Mouse (Mus musculus) A20 (cell line): Measurements from ENCODE around the gene Mme.

ENCODE experiments used
- DNase-seq: peaks from one replicate; pipeline ENCODE4 v3.0.0-alpha.2; 2011; ENCODE audit warnings: low read depth, low spot score

The Mme gene

DNA sequence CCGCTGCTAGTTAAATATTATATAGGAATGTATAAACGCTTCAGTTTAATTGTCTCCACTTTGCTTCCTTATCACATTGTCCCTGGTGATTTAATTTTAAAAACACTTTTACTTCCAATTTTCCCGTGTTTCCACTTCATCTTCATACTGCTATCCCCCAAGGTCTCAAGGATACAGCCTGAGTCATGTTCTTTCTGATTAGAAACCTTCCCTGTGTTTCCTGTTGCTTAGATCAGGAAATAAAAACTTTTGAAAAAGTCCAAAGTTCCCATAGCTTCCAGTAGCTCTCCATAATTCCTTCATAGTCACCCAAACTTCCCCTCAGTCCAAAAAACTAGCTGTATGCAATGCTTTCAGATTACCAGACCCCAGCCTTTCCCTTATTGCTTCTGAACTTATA lies 109.4 kb downstream of the Mme start:
- no peak for DNase-seq

DNA sequence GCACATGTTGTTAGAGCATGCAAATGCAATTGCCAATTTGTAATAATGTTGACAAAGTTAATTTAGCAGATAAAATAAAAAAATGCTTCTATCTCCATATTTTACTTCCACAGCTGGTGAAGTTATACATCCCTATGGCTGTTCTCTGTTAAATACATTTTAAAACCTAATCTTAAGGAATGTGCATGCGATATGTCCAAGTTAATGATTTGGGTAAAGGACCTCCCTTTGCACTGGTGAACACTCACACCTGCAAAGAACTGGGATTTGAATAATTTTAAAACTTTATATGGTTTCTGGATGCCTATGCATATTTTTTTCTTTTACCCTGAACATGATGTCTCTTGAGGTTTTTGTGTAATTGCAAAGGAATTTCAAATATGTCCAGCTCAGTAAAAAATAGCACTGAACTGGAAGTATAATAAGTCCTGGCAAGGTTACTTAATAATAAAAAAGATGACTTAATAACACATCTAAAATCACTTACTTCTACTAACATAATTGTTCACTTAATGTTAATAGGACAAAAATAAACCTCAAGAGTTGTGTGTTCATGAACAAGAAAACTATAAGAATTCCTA lies 110.4 kb downstream of the Mme start:
- no peak for DNase-seq

GRCm38 (mm10) chr3:63359512-63359911 lies 118.2 kb downstream of the Mme start:
- DNase-seq = no peak

DNA sequence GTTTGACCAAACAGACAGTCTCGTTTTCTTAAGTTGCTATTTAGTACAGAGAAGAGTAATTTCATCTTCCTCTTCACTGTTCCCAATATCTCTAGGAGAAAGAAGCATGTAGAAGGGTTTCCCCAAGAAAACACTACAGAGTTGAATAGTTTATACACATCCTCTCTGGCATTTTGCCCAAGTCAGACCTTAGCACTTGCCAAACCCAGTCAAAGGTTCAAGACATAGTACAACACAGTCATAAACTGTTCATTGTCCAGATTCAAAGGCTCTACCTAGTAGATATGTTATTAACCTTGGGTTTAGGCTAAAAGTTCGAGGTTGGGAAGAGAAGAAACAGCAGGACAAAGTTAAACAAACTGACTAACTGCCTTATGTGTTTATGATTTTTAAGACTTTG lies 143.7 kb downstream of the Mme start:
- DNase-seq = no peak

GRCm38 (mm10) chr3:63390774-63391173 lies 149.4 kb downstream of the Mme start:
- DNase-seq = no peak

- DNase-seq = no peak
Observed at GRCm38 (mm10) chr3:63391348-63391747, 150.0 kb downstream of the Mme start.

GRCm38 (mm10) chr3:63394424-63394941 lies 153.1 kb downstream of the Mme start:
- no peak for DNase-seq

GRCm38 (mm10) chr3:63398171-63398570 lies 156.8 kb downstream of the Mme start:
- DNase-seq = no peak

DNA sequence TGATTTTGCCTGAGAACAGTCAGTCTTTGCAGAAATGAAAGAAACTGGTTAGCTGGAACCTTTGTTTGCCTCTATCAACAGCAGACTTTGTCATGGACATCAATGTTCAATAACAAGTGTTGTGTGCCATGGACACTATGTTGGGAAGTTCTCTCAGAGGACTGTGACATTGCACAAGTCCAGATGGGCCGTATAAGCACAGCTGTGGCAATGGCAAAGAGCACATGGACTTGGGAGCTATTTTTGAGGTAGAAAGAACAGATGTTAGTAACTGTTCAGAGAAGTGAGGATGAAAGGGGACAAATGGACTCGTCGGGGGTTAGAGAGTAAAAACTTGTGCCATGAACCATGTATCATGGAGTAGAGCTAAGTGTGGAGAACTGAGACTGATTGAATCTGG lies 165.1 kb downstream of the Mme start:
- DNase-seq = no peak

DNA sequence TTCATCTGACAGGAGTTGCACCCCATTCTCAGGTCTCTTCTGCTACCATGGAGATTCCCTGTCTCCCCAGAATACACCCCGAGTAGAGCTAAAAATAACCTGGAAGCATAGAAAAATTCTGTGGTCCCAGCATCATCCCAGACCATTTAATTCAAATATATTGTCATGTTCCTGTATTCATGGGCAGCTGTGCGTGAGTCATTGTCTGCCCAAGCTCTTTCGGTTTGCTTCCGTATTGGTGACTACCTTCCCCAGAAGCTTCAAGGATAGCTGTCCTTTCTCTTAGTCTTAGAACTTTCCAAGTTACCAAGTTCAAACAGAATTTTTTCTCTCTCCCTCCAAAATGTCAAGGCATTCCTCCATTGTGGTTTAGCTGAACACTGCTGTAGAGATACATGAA lies 169.7 kb downstream of the Mme start:
- DNase-seq = no peak

- DNase-seq = no peak
Observed at GRCm38 (mm10) chr3:63412220-63412937, 171.0 kb downstream of the Mme start.

- no peak for DNase-seq
Observed at GRCm38 (mm10) chr3:63413046-63413911, 171.9 kb downstream of the Mme start.

- DNase-seq = no peak
Observed at GRCm38 (mm10) chr3:63417284-63417683, 175.9 kb downstream of the Mme start.

DNA sequence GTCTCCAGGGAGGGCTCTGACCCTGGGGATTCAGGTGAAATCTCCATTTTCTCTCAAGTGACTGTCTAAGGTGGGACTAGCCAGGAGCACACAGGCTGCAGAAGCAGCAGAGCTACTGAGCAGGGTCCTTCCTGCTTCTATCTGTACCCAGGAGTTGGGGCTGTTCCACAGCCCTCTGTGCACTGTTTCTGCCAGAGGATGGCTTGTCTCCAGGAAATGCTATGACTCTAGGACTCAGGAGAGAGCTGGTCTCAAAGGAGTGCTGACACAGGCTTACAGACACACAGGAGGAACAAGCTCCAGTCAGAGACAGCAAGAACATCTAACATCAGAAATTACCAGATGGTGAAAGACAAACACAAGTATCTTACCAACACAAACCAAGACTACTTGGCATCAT lies 176.4 kb downstream of the Mme start:
- no peak for DNase-seq

- DNase-seq = no peak
Observed at GRCm38 (mm10) chr3:63423552-63423951, 182.2 kb downstream of the Mme start.
